Mouse (Mus musculus): ENCODE data around the gene Fastkd1. TPM values are rescaled to one million over a fixed set of nuclear protein-coding genes. Genes with fewer than 3 reads are reported as not detected.
A peak's percentile ranks its signal among the peaks of the same experiment; 100 is the strongest.
"Not testable (repeated sequence)": the region's sequence is repeated elsewhere in the genome, so short reads cannot be mapped to it uniquely, and the experiment has no call there.

The Fastkd1 gene
- polyA plus RNA-seq, 1 experiment from 2014 or later = 13.7 TPM

GRCm38 (mm10) chr2:69659326-69659725 lies 54.0 kb downstream of the Fastkd1 start:
- Histone ChIP-seq H3K4me1 (ENCODE audit: control insufficient read depth, insufficient read depth, low read length) (no peaks in the 10 kb centered on the region), H3K27me3 (replicated peaks; ENCODE audit: control insufficient read depth, insufficient read depth, low read length) (no peaks in the 10 kb centered on the region), H3K4me2 (ENCODE audit: low read length) (no peak overlapping the region), H3K27ac (ENCODE audit: low read depth, low read length) (no peak overlapping the region), H3K9me3 (replicated peaks; ENCODE audit: control insufficient read depth, low read length) (no peaks in the 10 kb centered on the region), H3K4me3 (ENCODE audit: low read depth, low read length) (no peak overlapping the region), H3K9ac (ENCODE audit: low read length) (no peak overlapping the region), H3K36me3 (ENCODE audit: control insufficient read depth, insufficient read depth, low read length) (peaks cover 44% of the 10 kb centered on the region)
- DNase-seq (ENCODE audit: low spot score) = no peak
- 96% methylated on average over 4 of the region's 4 CpGs for WGBS
- no peak for ATAC-seq

- Histone ChIP-seq H3K27ac (ENCODE audit: low read depth, low read length) (no peak overlapping the region), H3K27me3 (replicated peaks; ENCODE audit: control insufficient read depth, insufficient read depth, low read length) (no peaks in the 10 kb centered on the region), H3K4me3 (ENCODE audit: low read depth, low read length) (no peak overlapping the region), H3K36me3 (ENCODE audit: control insufficient read depth, insufficient read depth, low read length) (peaks cover 9% of the 10 kb centered on the region), H3K9ac (ENCODE audit: low read length) (no peak overlapping the region), H3K4me2 (ENCODE audit: low read length) (no peak overlapping the region), H3K4me1 (ENCODE audit: control insufficient read depth, insufficient read depth, low read length) (peaks cover 3% of the 10 kb centered on the region), H3K9me3 (replicated peaks; ENCODE audit: control insufficient read depth, low read length) (no peaks in the 10 kb centered on the region)
- no peak for ATAC-seq
- DNase-seq (ENCODE audit: low spot score) = no peak
- WGBS = 81% methylated on average over 5 of the region's 5 CpGs
Measured at GRCm38 (mm10) chr2:69649716-69650115, 63.6 kb downstream of the Fastkd1 start.

- peak within 1 kb of the TSS; percentile 62 for H3K4me3 ChIP-seq (ENCODE audit: low read depth, low read length)
- DNase-seq (ENCODE audit: low spot score) (peak; percentile 96), ATAC-seq (peak; percentile 97)
- H3K4me1 ChIP-seq (ENCODE audit: control insufficient read depth, insufficient read depth, low read length) = peaks cover 3% of the 10 kb centered on the region
- H3K27ac ChIP-seq (ENCODE audit: low read depth, low read length) = no peak within 1 kb of the TSS
- H3K9me3 ChIP-seq (replicated peaks; ENCODE audit: control insufficient read depth, low read length) = no peaks in the 10 kb centered on the region
- H3K9ac ChIP-seq (ENCODE audit: low read length) = peak within 1 kb of the TSS; percentile 75
- peak within 1 kb of the TSS; percentile 72 for H3K4me2 ChIP-seq (ENCODE audit: low read length)
- no peaks in the 10 kb centered on the region for H3K27me3 ChIP-seq (replicated peaks; ENCODE audit: control insufficient read depth, insufficient read depth, low read length)
- WGBS = 3% methylated on average over 42 of the region's 43 CpGs
- no peaks in the 10 kb centered on the region for H3K36me3 ChIP-seq (ENCODE audit: control insufficient read depth, insufficient read depth, low read length)
Measured at GRCm38 (mm10) chr2:69646726-69647490, 66.4 kb downstream of the Fastkd1 start, which contains the start of gene Bbs5. Gene Bbs5, plus strand, starts transcription at chr2:69647171.

- ATAC-seq (no peak), DNase-seq (ENCODE audit: low spot score) (no peak)
- no peak overlapping the region for H3K9ac ChIP-seq (ENCODE audit: low read length)
- H3K4me2 ChIP-seq (ENCODE audit: low read length) = no peak overlapping the region
- H3K27ac ChIP-seq (ENCODE audit: low read depth, low read length) = no peak overlapping the region
- no peaks in the 10 kb centered on the region for H3K36me3 ChIP-seq (ENCODE audit: control insufficient read depth, insufficient read depth, low read length)
- no peak overlapping the region for H3K4me3 ChIP-seq (ENCODE audit: low read depth, low read length)
- 93% methylated on average over 11 of the region's 11 CpGs for WGBS
- no peaks in the 10 kb centered on the region for H3K9me3 ChIP-seq (replicated peaks; ENCODE audit: control insufficient read depth, low read length)
- H3K4me1 ChIP-seq (ENCODE audit: control insufficient read depth, insufficient read depth, low read length) = peaks cover 3% of the 10 kb centered on the region
- no peaks in the 10 kb centered on the region for H3K27me3 ChIP-seq (replicated peaks; ENCODE audit: control insufficient read depth, insufficient read depth, low read length)
Measured at GRCm38 (mm10) chr2:69644968-69645617, 68.2 kb downstream of the Fastkd1 start.

- peak; percentile 56 for DNase-seq (ENCODE audit: low spot score)
- WGBS = 50% methylated on average over 10 of the region's 10 CpGs
- Histone ChIP-seq H3K4me1 (ENCODE audit: control insufficient read depth, insufficient read depth, low read length) (no peaks in the 10 kb centered on the region), H3K4me3 (ENCODE audit: low read depth, low read length) (no peak overlapping the region), H3K9me3 (replicated peaks; ENCODE audit: control insufficient read depth, low read length) (no peaks in the 10 kb centered on the region), H3K27ac (ENCODE audit: low read depth, low read length) (no peak overlapping the region), H3K9ac (ENCODE audit: low read length) (no peak overlapping the region), H3K27me3 (replicated peaks; ENCODE audit: control insufficient read depth, insufficient read depth, low read length) (no peaks in the 10 kb centered on the region), H3K4me2 (ENCODE audit: low read length) (peak overlapping the region; percentile 14; the same call in 1 of the 2 replicates), H3K36me3 (ENCODE audit: control insufficient read depth, insufficient read depth, low read length) (no peaks in the 10 kb centered on the region)
- ATAC-seq = no peak
Measured at GRCm38 (mm10) chr2:69640100-69640499, 73.2 kb downstream of the Fastkd1 start.

- not testable (repeated sequence) for H3K9ac ChIP-seq (ENCODE audit: low read length); H3K36me3 ChIP-seq (ENCODE audit: control insufficient read depth, insufficient read depth, low read length); H3K4me3 ChIP-seq (ENCODE audit: low read depth, low read length); H3K9me3 ChIP-seq (replicated peaks; ENCODE audit: control insufficient read depth, low read length); H3K4me1 ChIP-seq (ENCODE audit: control insufficient read depth, insufficient read depth, low read length); H3K4me2 ChIP-seq (ENCODE audit: low read length); H3K27me3 ChIP-seq (replicated peaks; ENCODE audit: control insufficient read depth, insufficient read depth, low read length); H3K27ac ChIP-seq (ENCODE audit: low read depth, low read length); DNase-seq (ENCODE audit: low spot score); ATAC-seq
- WGBS = 79% methylated on average over 7 of the region's 7 CpGs
Measured at GRCm38 (mm10) chr2:69637989-69638388, 75.3 kb downstream of the Fastkd1 start.

Other genes with a start within 250 kb of the Fastkd1 start
- gene Lrp2, start 127.5 kb downstream of the Fastkd1 start, polyA plus RNA-seq (2014; fragmentation: Nextera tagmentation; extraction: Ambion mirVana) = 0.66 and 0.74 TPM in 2 replicates
- 17.2 and 18.2 TPM in 2 replicates for gene Bbs5, start 66.3 kb downstream of the Fastkd1 start, polyA plus RNA-seq (2014; fragmentation: Nextera tagmentation; extraction: Ambion mirVana)
- 0.11 and 0.13 TPM in 2 replicates for gene Klhl41, start 43.4 kb downstream of the Fastkd1 start, polyA plus RNA-seq (2014; fragmentation: Nextera tagmentation; extraction: Ambion mirVana)
- gene Ppig, start 9.0 kb upstream of the Fastkd1 start, polyA plus RNA-seq (2014; fragmentation: Nextera tagmentation; extraction: Ambion mirVana) = 77.8 and 83.6 TPM in 2 replicates
- 1.7 and 2.3 TPM in 2 replicates for gene Ccdc173, start 76.1 kb upstream of the Fastkd1 start, polyA plus RNA-seq (2014; fragmentation: Nextera tagmentation; extraction: Ambion mirVana)
- 43.1 and 45.4 TPM in 2 replicates for gene Phospho2, start 76.1 kb upstream of the Fastkd1 start, polyA plus RNA-seq (2014; fragmentation: Nextera tagmentation; extraction: Ambion mirVana)
- 36.7 and 54.1 TPM in 2 replicates for gene Klhl23, start 108.4 kb upstream of the Fastkd1 start, polyA plus RNA-seq (2014; fragmentation: Nextera tagmentation; extraction: Ambion mirVana)
- gene Ssb, start 148.0 kb upstream of the Fastkd1 start, polyA plus RNA-seq (2014; fragmentation: Nextera tagmentation; extraction: Ambion mirVana) = 298 and 301 TPM in 2 replicates
- 31.1 and 34.2 TPM in 2 replicates for gene Mettl5, start 172.1 kb upstream of the Fastkd1 start, polyA plus RNA-seq (2014; fragmentation: Nextera tagmentation; extraction: Ambion mirVana)
- 12.3 and 13.4 TPM in 2 replicates for gene Ubr3, start 183.7 kb upstream of the Fastkd1 start, polyA plus RNA-seq (2014; fragmentation: Nextera tagmentation; extraction: Ambion mirVana)